Mouse (Mus musculus): Measurements from ENCODE around the gene Gm26566. TPM values are rescaled to one million over a fixed set of nuclear protein-coding genes. Genes with fewer than 3 reads are reported as not detected.

The Gm26566 gene
- polyA plus RNA-seq, 1 experiment from 2014 or later, result 1.2 TPM

DNA sequence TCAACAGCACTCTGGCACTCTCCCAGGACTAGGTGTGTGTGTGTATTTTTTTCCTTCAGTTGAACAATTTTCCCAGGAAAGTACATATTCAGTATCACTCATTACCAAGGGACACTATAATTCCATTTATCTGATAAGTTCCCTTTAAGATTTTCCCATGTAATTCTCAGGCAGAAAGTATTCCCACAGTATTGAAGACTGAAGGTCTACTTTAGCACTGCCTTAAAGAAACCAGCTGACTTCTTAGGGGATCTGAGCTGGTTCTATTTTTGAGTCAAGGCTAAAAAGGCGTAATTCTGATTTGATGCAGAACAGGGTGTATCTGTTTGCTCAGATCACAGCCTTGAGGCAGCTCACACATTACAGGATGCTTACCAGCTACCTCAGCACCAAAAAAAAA, 2.9 kb upstream of the Gm26566 start:
- DNase-seq (ENCODE audit: low spot score) (no peak), ATAC-seq (replicated peaks; ENCODE audit: low FRiP score, low TSS enrichment, low read depth) (no peak)
- Histone ChIP-seq H3K9me3 (ENCODE audit: control insufficient read depth, low read length) (no peaks in the 10 kb centered on the region), H3K36me3 (ENCODE audit: control insufficient read depth, insufficient read depth, low read length) (peaks cover 34% of the 10 kb centered on the region), H3K9ac (ENCODE audit: low read length) (0 out of 2 replicates have a peak overlapping the region, but pooled peaks have one; percentile 13), H3K4me2 (ENCODE audit: low read length) (peak overlapping the region; percentile 96), H3K27me3 (replicated peaks; ENCODE audit: control insufficient read depth, insufficient read depth, low read length) (no peaks in the 10 kb centered on the region), H3K4me3 (ENCODE audit: low read depth, low read length) (peak overlapping the region; percentile 29), H3K27ac (ENCODE audit: low read depth) (no peak overlapping the region), H3K4me1 (replicated peaks; ENCODE audit: control insufficient read depth, insufficient read depth, low read length) (peaks cover 21% of the 10 kb centered on the region)
- WGBS, result 25% methylated on average over 1 of the region's 1 CpGs

DNA sequence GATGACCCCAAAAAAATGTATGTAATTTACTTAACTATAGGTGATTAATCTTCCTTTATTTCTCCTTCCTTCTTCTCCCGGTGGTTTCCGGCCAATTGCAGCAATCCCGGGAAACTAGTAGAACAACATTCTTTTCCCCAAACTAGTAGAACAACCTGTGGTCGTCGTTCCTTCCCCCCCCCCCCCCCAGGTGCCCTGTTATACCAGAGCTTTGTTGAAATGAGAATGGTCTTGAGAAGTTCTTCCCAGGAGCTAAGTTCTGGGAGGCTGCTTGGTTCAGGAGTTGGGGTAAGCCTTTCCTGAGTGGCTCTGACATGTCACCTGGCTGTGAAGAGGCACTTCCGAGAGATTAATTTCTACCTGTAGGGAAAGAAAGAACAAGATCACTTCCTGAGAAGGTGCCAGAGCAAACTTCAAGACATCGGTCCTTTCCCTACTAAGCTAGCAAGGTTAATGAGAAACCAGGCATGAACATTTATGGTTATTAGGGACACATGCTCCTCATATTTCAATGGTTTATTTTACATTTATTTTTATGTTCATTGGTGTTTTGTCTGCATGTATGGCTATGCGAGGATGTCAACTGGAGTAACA, 2.0 kb downstream of the Gm26566 start:
- Histone ChIP-seq H3K36me3 (ENCODE audit: control insufficient read depth, insufficient read depth, low read length) (peaks cover 14% of the 10 kb centered on the region), H3K4me3 (ENCODE audit: low read depth, low read length) (no peak overlapping the region), H3K4me1 (replicated peaks; ENCODE audit: control insufficient read depth, insufficient read depth, low read length) (peaks cover 18% of the 10 kb centered on the region), H3K9me3 (ENCODE audit: control insufficient read depth, low read length) (no peaks in the 10 kb centered on the region), H3K4me2 (ENCODE audit: low read length) (peak overlapping the region; percentile 96; the same call in 1 of the 2 replicates), H3K27me3 (replicated peaks; ENCODE audit: control insufficient read depth, insufficient read depth, low read length) (no peaks in the 10 kb centered on the region), H3K9ac (ENCODE audit: low read length) (no peak overlapping the region), H3K27ac (ENCODE audit: low read depth) (peak overlapping the region; percentile 92)
- DNase-seq (ENCODE audit: low spot score) (peak; percentile 62), ATAC-seq (replicated peaks; ENCODE audit: low FRiP score, low TSS enrichment, low read depth) (no peak)
- 49% methylated on average over 8 of the region's 8 CpGs for WGBS

DNA sequence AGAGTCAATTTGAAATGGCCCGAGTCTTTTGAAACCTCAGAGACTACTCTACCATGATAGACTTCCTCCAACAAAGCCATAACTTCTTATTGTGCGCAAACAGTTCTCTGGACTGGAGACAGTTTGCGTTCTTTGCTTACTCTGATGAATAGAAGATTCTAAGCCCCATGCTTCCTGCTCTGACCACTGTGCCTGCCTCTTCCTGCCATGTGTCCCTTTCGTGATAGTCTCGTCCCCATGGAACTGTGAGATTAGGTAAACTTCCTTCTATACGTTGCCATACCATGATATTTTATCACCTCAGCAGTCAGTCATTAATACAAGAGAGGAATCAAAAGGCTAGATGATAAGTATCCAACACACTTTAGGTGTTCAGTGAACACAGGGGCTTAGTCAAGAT, 5.1 kb downstream of the Gm26566 start:
- Histone ChIP-seq H3K27ac (ENCODE audit: low read depth) (no peak overlapping the region), H3K9me3 (ENCODE audit: control insufficient read depth, low read length) (no peaks in the 10 kb centered on the region), H3K4me3 (ENCODE audit: low read depth, low read length) (no peak overlapping the region), H3K27me3 (replicated peaks; ENCODE audit: control insufficient read depth, insufficient read depth, low read length) (no peaks in the 10 kb centered on the region), H3K36me3 (ENCODE audit: control insufficient read depth, insufficient read depth, low read length) (no peaks in the 10 kb centered on the region), H3K4me1 (replicated peaks; ENCODE audit: control insufficient read depth, insufficient read depth, low read length) (no peaks in the 10 kb centered on the region), H3K4me2 (ENCODE audit: low read length) (no peak overlapping the region), H3K9ac (ENCODE audit: low read length) (no peak overlapping the region)
- ATAC-seq (replicated peaks; ENCODE audit: low FRiP score, low TSS enrichment, low read depth) (no peak), DNase-seq (ENCODE audit: low spot score) (no peak)
- WGBS, result 75% methylated on average over 6 of the region's 6 CpGs

DNA sequence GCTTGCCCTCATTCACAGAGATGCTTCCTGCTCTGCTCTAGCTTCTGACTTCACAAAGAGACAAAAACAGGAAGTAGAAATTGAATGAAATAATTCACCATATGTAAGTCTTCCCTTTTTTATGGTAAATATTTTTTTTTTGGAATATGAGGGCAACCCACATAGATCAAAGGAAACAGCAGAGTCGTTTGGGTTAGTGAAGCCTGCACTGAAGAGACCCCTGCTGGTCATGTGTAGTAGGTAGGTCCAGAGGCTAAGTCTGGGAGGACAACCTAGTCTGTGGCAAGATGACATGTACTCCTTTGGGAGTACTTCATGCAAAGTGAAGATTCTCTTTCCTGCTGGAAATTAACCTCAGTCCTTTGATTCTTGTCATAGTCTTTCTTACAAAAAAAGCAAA, 5.7 kb downstream of the Gm26566 start:
- no peak for ATAC-seq (replicated peaks; ENCODE audit: low FRiP score, low TSS enrichment, low read depth)
- no peak for DNase-seq (ENCODE audit: low spot score)

DNA sequence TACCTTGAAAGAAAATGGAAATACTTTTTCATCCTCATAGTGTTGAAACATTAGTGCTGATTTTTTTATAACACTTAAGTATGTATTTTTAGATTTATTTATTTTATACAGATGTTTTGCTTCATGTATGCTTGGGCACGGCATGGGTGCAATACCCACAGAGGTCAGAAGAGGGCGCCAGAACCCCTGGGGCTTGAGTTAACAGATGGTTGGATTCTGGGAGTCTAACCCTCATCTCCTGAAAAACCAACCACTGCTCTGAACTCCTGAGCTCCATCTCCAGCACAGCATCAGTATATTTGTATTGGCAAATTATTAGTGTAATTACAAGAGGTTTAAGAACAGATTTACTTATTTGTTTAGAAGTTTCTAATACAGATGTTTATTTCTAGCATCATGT, 16.9 kb downstream of the Gm26566 start:
- H3K4me3 ChIP-seq (ENCODE audit: low read depth, low read length), result no peak overlapping the region
- ATAC-seq (replicated peaks; ENCODE audit: low FRiP score, low TSS enrichment, low read depth), result no peak
- 4% methylated on average over 2 of the region's 2 CpGs for WGBS

More for the DNA sequence above, 5.7 kb downstream of the Gm26566 start:
- no peaks in the 10 kb centered on the region for H3K9me3 ChIP-seq (ENCODE audit: control insufficient read depth, low read length)
- WGBS, result 3% methylated on average over 1 of the region's 1 CpGs
- H3K27ac ChIP-seq (ENCODE audit: low read depth), result no peak overlapping the region
- no peak overlapping the region for H3K4me3 ChIP-seq (ENCODE audit: low read depth, low read length)
- no peak overlapping the region for H3K4me2 ChIP-seq (ENCODE audit: low read length)
- no peaks in the 10 kb centered on the region for H3K4me1 ChIP-seq (replicated peaks; ENCODE audit: control insufficient read depth, insufficient read depth, low read length)
- no peaks in the 10 kb centered on the region for H3K36me3 ChIP-seq (ENCODE audit: control insufficient read depth, insufficient read depth, low read length)
- H3K9ac ChIP-seq (ENCODE audit: low read length), result no peak overlapping the region
- no peaks in the 10 kb centered on the region for H3K27me3 ChIP-seq (replicated peaks; ENCODE audit: control insufficient read depth, insufficient read depth, low read length)

DNA sequence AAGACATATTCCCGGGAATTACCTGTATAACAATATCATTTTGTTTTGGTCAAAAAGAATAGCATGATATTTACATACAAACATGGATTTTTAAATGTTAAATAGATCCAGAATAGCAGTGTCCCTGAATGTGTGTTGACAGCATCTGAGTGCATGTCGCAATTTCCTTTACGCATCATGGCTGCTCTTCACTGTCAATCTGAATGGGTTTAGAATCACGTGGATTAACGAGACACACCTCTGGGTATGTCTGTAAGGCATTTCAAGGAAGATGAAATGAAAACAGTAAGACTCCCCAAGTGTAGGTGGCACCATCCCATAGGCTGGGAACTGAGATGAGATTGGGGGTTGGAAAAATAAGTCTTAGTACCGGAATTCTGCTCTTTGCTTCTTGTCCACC, 17.4 kb downstream of the Gm26566 start:
- H3K9me3 ChIP-seq (ENCODE audit: control insufficient read depth, low read length), result no peaks in the 10 kb centered on the region
- no peaks in the 10 kb centered on the region for H3K36me3 ChIP-seq (ENCODE audit: control insufficient read depth, insufficient read depth, low read length)
- 89% methylated on average over 6 of the region's 6 CpGs for WGBS
- H3K4me1 ChIP-seq (replicated peaks; ENCODE audit: control insufficient read depth, insufficient read depth, low read length), result peaks cover 7% of the 10 kb centered on the region; the same call in 1 of the 2 replicates
- DNase-seq (ENCODE audit: low spot score) (no peak), ATAC-seq (replicated peaks; ENCODE audit: low FRiP score, low TSS enrichment, low read depth) (no peak)
- no peak overlapping the region for H3K27ac ChIP-seq (ENCODE audit: low read depth)
- no peak overlapping the region for H3K4me2 ChIP-seq (ENCODE audit: low read length)
- H3K27me3 ChIP-seq (replicated peaks; ENCODE audit: control insufficient read depth, insufficient read depth, low read length), result no peaks in the 10 kb centered on the region
- H3K4me3 ChIP-seq (ENCODE audit: low read depth, low read length), result no peak overlapping the region
- H3K9ac ChIP-seq (ENCODE audit: low read length), result no peak overlapping the region

More for the DNA sequence above, 16.9 kb downstream of the Gm26566 start:
- H3K27ac ChIP-seq (ENCODE audit: low read depth), result no peak overlapping the region
- no peaks in the 10 kb centered on the region for H3K27me3 ChIP-seq (replicated peaks; ENCODE audit: control insufficient read depth, insufficient read depth, low read length)
- H3K4me1 ChIP-seq (replicated peaks; ENCODE audit: control insufficient read depth, insufficient read depth, low read length), result peaks cover 7% of the 10 kb centered on the region; the same call in 1 of the 2 replicates
- H3K9ac ChIP-seq (ENCODE audit: low read length), result no peak overlapping the region
- DNase-seq (ENCODE audit: low spot score), result peak; percentile 92
- H3K36me3 ChIP-seq (ENCODE audit: control insufficient read depth, insufficient read depth, low read length), result no peaks in the 10 kb centered on the region
- H3K9me3 ChIP-seq (ENCODE audit: control insufficient read depth, low read length), result no peaks in the 10 kb centered on the region
- no peak overlapping the region for H3K4me2 ChIP-seq (ENCODE audit: low read length)

DNA sequence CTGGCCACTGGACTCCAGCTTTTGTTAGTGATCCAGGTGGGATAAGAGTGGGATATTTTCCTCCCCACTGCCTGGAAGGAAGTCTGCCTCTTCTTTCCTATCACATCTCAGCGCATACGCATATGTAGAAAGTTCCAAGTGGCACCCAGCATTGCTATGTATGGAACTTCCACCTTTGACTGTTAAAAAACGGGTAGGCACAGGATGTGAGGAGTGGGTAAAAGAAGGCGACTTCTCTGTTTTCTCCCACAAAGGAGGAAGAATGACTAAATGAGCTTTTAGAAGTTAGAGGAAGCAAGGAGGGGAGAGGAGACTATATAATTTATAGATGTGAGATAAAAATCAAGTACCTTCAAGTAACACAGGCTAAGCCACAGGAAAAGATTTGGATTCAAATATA, 19.8 kb downstream of the Gm26566 start:
- Histone ChIP-seq H3K36me3 (ENCODE audit: control insufficient read depth, insufficient read depth, low read length) (no peaks in the 10 kb centered on the region), H3K9me3 (ENCODE audit: control insufficient read depth, low read length) (no peaks in the 10 kb centered on the region), H3K4me2 (ENCODE audit: low read length) (no peak overlapping the region), H3K9ac (ENCODE audit: low read length) (no peak overlapping the region), H3K27me3 (replicated peaks; ENCODE audit: control insufficient read depth, insufficient read depth, low read length) (no peaks in the 10 kb centered on the region), H3K27ac (ENCODE audit: low read depth) (no peak overlapping the region), H3K4me3 (ENCODE audit: low read depth, low read length) (no peak overlapping the region), H3K4me1 (replicated peaks; ENCODE audit: control insufficient read depth, insufficient read depth, low read length) (peaks cover 7% of the 10 kb centered on the region; the same call in 1 of the 2 replicates)
- DNase-seq (ENCODE audit: low spot score) (no peak), ATAC-seq (replicated peaks; ENCODE audit: low FRiP score, low TSS enrichment, low read depth) (no peak)
- 92% methylated on average over 4 of the region's 4 CpGs for WGBS

DNA sequence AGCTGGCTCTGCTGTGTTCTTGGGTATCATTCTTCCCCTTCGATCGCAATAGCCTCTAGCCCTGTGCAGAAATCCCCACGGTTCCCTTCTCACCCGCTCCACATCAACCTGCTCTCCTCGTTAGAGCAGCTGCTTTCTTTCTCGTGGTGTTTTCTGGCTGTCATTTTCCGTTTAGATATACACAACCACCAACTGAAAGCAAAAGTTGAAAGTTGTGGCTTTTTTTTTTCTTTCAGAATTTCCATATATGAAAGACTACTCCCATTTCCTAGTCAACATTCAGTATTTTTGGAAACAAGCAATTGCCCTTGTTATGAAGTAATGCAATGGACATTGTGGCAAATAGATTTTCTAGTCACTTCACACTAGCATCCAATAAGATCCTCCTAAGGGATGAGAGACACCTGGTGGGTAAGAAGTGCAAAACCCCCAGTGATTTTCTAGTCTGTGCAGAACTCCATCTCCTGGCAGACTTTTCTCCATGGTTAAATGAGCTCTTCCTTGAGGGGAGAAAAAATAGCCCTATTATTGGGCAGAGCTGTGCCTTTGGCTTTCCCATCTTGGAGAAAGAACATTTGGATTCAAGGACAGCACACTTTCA, 21.3 kb downstream of the Gm26566 start:
- Histone ChIP-seq H3K36me3 (ENCODE audit: control insufficient read depth, insufficient read depth, low read length) (no peaks in the 10 kb centered on the region), H3K9me3 (ENCODE audit: control insufficient read depth, low read length) (no peaks in the 10 kb centered on the region), H3K9ac (ENCODE audit: low read length) (no peak overlapping the region), H3K4me2 (ENCODE audit: low read length) (no peak overlapping the region), H3K4me1 (replicated peaks; ENCODE audit: control insufficient read depth, insufficient read depth, low read length) (peaks cover 7% of the 10 kb centered on the region; the same call in 1 of the 2 replicates), H3K27ac (ENCODE audit: low read depth) (no peak overlapping the region), H3K27me3 (replicated peaks; ENCODE audit: control insufficient read depth, insufficient read depth, low read length) (no peaks in the 10 kb centered on the region), H3K4me3 (ENCODE audit: low read depth, low read length) (no peak overlapping the region)
- WGBS, result 71% methylated on average over 7 of the region's 7 CpGs
- no peak for ATAC-seq (replicated peaks; ENCODE audit: low FRiP score, low TSS enrichment, low read depth)
- DNase-seq (ENCODE audit: low spot score), result no peak

DNA sequence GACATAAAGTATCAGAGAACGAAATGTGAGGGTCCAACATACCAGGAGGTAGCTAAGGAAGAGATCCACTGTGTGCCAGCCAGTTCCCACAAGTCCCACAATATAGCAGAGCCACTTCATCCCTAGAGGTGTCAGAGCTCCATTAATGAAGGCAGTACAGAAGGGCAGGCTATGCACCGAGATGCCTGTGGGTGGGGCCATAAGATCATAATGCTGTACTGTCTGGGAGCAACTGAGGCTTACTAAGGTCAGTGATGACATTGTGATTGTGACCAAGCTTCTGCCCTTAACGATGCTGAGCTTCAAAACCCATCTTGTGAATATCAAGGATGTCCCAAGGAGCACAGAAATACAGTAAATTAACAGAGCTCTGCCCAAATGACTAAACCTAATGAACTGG, 22.6 kb downstream of the Gm26566 start:
- H3K27ac ChIP-seq (ENCODE audit: low read depth), result no peak overlapping the region
- ATAC-seq (replicated peaks; ENCODE audit: low FRiP score, low TSS enrichment, low read depth) (no peak), DNase-seq (ENCODE audit: low spot score) (no peak)
- peaks cover 7% of the 10 kb centered on the region; the same call in 1 of the 2 replicates for H3K4me1 ChIP-seq (replicated peaks; ENCODE audit: control insufficient read depth, insufficient read depth, low read length)
- H3K9ac ChIP-seq (ENCODE audit: low read length), result no peak overlapping the region
- H3K4me2 ChIP-seq (ENCODE audit: low read length), result no peak overlapping the region
- H3K27me3 ChIP-seq (replicated peaks; ENCODE audit: control insufficient read depth, insufficient read depth, low read length), result no peaks in the 10 kb centered on the region
- H3K36me3 ChIP-seq (ENCODE audit: control insufficient read depth, insufficient read depth, low read length), result no peaks in the 10 kb centered on the region
- 78% methylated on average over 3 of the region's 3 CpGs for WGBS
- H3K4me3 ChIP-seq (ENCODE audit: low read depth, low read length), result no peak overlapping the region
- no peaks in the 10 kb centered on the region for H3K9me3 ChIP-seq (ENCODE audit: control insufficient read depth, low read length)

All from intestine, embryonic 14.5 days (tissue).